Mouse (Mus musculus) embryonic stem cell, embryonic (primary cell): Measurements from ENCODE around the gene Cilp2.

Source experiments
- CTCF ChIA-PET, 4 experiments: fragments of 300-600 bp in 2 of 4; fragments of 350-600 bp in 2 of 4; sonication (Branson Sonifier 250); formaldehyde crosslinking; loops; one replicate each; lab custom pipeline; 2022; ENCODE audit warnings: inconsistent platforms in 2 of 4; lab: Charles Lee
- POLR2A ChIA-PET, 4 experiments: fragments of 300-600 bp in 2 of 4; fragments of 350-600 bp in 2 of 4; sonication (Branson Sonifier 250); formaldehyde crosslinking; loops; one replicate each; lab custom pipeline; 2022; ENCODE audit warnings: antibody characterized with exemption in 4 of 4, inconsistent platforms in 1 of 4; lab: Charles Lee

The Cilp2 gene

DNA sequence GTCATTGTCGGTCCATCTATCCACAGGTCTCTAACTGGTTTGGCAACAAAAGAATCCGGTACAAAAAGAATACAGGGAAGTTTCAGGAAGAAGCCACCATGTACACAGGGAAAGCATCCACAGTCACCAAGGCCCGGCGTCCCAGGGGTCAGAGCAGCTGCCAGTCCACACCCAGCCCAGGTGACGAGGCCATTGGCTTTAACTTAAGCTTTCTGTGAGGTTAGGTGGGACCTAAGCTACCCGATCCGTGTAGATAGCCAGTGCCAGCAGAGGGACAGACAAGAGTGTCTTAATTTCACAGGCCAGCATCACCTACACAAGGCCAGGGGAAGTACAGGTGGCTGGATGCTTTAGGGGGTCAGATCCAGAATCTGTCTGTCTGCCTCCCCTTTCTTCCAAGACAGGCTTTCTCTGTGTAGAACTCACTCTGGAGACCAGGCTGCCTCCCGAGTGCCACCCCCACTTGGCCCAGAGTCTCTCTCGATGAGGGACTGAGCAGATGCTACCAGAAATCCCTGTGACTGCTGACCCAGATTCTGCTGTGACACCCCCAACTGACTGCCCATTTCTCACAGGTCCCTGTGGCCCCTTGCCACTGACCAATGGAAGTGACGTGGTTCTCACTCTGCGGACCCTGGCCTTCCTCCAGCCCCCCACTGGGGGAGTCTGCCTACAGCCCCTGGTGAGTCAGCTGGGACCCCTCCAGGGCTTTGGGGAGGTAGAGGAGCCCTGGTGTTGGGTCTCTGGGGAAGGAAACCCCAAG lies 17.3 kb downstream of the Cilp2 start:
- ChIA-PET CTCF (interaction anchor here in 3 of 4 experiments (0.6 to 1.5 kb wide), 5 partner anchors 19 to 317 kb away, joined by 3 to 5 read pairs (median 3); partner anchors contain the start of gene Zfp868 (in 1 of the 3)), POLR2A (interaction anchor here in 2 of 4 experiments (0.6 to 1.2 kb wide), 4 partner anchors 9 to 35 kb away, joined by 3 read pairs; no protein-coding TSS in a partner anchor)

DNA sequence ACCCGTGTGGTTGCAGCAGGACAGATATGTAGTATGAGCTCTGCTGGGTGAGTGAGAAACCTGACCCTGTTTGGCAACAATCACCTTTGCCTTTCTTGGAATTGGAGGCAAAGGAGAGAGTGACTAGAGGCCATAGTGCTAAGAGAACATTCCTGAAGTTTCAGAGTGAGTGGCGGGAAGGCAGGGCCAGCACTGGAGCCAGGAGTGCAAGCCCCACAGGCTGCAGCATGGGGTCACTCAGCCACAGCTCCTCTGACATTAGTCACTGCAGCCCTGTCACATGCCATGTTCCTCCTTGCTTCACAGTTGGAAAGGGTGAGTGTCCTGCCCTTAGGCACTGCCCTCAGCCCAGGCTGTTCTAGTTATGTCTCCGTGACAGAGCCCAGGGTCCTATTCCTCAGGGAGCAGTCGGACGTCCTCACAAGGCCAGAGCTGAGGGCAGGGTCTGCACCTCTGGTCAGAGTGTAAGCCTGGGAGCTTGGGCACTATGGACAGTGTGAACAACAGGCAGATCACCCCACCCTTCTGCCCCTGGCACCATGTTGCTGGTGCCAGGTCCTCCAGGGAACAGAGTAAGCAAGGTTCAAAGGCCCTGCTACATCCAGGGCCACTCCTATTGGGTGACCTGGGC lies 19.7 kb downstream of the Cilp2 start:
- ChIA-PET POLR2A (interaction anchor here in 2 of 4 experiments (0.8 to 1.4 kb wide), 2 partner anchors 9 to 242 kb away, joined by 3 read pairs; partner anchors contain the start of gene Zfp868 (in 1 of the 2)), CTCF (interaction anchor here in 1 of 4 experiments (1.4 kb wide), 1 partner anchor 243 kb away, joined by 4 read pairs; the partner anchor contains the start of gene Zfp868)

DNA sequence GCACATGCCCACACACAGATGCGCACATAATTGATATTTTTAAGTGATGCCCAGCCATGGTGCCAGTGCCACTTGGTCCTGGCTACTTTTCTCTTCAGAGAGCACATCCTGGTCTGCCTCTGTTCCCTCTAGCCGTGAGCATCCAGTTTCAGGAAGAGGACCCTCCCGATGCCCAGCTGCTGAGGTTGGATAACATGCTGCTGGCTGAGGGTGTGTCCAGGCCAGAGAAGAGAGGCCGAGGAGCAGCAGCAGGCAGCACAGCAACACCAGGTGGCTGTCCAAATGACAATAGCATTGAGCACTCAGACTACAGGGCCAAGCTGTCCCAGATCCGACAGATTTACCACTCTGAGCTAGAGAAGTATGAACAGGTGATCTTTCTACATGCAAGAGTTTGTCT lies 23.3 kb downstream of the Cilp2 start:
- CTCF ChIA-PET = no interaction called here
- POLR2A ChIA-PET = interaction anchor here in 2 of 4 experiments (0.8 to 1.4 kb wide), 3 partner anchors 12 to 239 kb away, joined by 3 to 4 read pairs (median 4); partner anchors contain the start of gene Zfp868 (in 1 of the 2)

DNA sequence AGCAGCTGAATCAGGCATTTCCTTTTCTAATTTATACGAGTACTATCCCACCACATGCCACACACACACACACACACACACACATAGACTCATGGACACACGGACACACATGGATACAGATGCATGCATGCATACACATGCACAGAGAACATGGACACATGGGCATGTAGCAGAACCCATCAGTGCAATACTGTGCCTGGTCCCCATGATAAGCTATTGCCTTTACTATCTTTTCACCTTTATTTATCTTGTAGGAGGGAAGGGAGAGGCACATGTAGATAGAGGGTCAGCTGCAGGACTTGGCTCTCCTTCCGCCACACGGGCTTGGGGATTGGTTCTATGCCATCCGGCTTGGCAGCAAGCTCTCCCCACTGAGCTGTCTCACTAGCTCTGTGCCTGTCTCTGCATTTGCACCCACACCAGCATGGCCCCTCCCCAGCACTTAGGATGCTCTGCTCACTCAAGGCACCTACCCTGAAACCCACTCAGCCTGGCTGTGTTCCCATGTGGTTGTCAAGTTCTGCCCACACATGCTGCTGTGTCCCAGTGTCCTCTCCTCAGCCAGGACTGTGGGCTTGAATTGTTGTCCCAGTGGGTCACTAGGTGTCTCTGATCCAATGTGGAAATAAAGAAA lies 24.0 kb downstream of the Cilp2 start:
- POLR2A ChIA-PET = interaction anchor here in 1 of 4 experiments (0.8 to 1.4 kb wide), 2 partner anchors 11 to 21 kb away, joined by 3 to 4 read pairs; no protein-coding TSS in a partner anchor
- CTCF ChIA-PET = no interaction called here

DNA sequence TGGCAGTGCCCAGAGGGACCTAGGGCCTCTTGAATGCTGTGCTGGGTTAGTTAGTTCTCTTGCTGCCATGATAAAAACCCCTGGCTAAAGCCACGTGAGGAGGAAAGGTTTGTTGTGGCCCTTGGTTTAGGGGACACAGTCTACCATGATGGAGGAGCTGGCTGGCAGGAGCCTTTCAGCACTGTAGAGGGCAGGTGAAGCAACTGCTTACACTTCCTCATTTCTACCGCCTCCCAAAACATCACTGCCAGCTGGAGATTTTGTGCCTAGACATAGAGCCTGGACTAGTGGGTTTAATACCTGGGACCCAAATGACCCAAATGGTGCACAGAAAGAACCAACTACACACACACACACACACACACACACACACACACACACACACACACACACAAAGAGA lies 26.2 kb downstream of the Cilp2 start:
- ChIA-PET POLR2A (interaction anchor here (0.6 to 2.1 kb wide), 20 partner anchors 8 to 582 kb away, joined by 3 to 11 read pairs (median 5); partner anchors contain the start of genes Zfp868 (in 2 of the 4), Lpar2 (in 1 of the 4), Pbx4 (in 1 of the 4) and Zfp963 (in 1 of the 4)), CTCF (interaction anchor here in 3 of 4 experiments (0.6 to 2.2 kb wide), 25 partner anchors 10 to 695 kb away, joined by 3 to 21 read pairs (median 5); partner anchors contain the start of genes Lpar2 (in 3 of the 3), Pbx4 (in 1 of the 3), Zfp868 (in 1 of the 3) and Zfp963 (in 1 of the 3))

DNA sequence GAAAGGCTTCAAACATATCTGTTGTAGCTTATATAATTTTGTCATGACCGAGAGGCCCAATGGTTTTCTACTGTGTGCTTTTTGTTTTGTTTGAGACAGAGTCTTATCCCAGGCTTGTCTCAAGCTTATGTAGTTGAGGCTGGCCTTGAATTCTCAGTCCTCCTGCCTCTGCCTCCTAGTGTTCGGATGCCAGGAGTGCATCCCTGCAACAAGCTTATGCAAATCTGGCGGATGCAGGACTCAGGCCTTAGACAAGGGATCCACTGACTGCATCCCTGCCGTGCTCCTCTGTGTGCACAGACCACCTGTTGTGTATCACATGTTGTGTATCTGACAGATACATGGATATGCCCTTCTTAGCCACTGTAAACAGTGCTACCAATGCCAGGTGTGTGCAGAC lies 26.7 kb downstream of the Cilp2 start:
- ChIA-PET CTCF (interaction anchor here (0.6 to 2.2 kb wide), 30 partner anchors 9 to 536 kb away, joined by 3 to 21 read pairs (median 5); partner anchors contain the start of genes Lpar2 (in 3 of the 4), Pbx4 (in 1 of the 4), Zfp868 (in 1 of the 4) and Zfp963 (in 1 of the 4)), POLR2A (interaction anchor here (0.6 to 2.1 kb wide), 24 partner anchors 9 to 352 kb away, joined by 3 to 11 read pairs (median 4); partner anchors contain the start of genes Zfp868 (in 2 of the 4), Lpar2 (in 1 of the 4), Pbx4 (in 1 of the 4) and Slc25a42 (in 1 of the 4))

DNA sequence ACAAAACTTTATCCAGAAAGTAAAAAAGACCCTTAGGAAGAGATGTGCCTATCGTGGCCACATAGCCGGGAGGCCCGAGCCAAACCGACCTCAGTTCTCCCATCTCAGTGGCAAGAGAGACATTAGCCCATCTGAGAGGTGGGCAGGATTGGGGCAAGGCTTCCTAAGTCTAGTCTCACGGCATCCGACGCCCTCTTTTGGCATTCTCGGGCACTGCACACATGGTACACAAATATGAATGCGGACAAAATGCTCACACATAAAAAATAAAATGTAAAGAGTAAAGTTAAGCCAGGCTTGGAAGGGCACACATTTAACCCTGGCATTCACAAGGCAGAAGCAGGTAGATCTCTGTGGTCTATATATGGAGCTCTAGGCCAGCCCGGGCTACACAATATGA lies 33.6 kb downstream of the Cilp2 start:
- CTCF ChIA-PET = no interaction called here
- POLR2A ChIA-PET = interaction anchor here in 2 of 4 experiments (1.0 to 1.6 kb wide), 4 partner anchors 9 to 33 kb away, joined by 3 to 5 read pairs (median 4); no protein-coding TSS in a partner anchor

DNA sequence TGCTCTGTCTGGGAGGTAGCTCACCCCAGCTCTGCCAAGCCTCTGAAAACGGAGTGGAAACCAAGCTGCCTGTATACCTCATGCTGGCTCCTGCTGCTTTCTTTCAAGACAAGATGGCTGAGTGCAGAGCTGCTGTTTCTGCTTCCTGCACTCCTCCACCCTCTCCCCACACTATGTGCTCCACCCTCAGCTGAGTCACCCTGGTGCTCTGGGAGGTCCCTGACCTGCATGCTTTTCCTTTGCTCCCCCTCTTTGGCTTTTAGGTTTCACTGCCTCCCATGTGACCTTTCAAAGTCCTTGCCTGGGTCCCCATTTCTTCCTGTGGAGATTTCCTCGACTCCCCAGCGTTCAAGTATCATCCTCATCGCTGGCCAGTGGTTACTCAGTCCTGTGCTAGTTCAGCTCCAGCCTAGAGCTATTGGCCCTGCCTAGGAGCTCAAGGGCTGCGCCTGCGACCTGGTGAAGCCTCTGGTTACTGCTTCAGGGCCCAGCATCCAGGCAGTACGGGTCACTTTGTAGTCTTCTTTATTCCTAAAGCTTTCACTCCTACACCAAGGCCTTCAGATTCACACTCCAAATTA lies 36.5 kb downstream of the Cilp2 start:
- ChIA-PET POLR2A (interaction anchor here in 3 of 4 experiments (0.6 to 2.6 kb wide), 46 partner anchors 9 to 762 kb away, joined by 3 to 15 read pairs (median 4); partner anchors contain the start of genes Pbx4 (in 3 of the 3), Zfp868 (in 3 of the 3), Gm20422 (in 2 of the 3) and Lpar2 (in 2 of the 3)), CTCF (interaction anchor here in 3 of 4 experiments (0.5 to 2.0 kb wide), 11 partner anchors 9 to 226 kb away, joined by 3 to 17 read pairs (median 4); partner anchors contain the start of genes Pbx4 (in 1 of the 3) and Zfp868 (in 1 of the 3))

DNA sequence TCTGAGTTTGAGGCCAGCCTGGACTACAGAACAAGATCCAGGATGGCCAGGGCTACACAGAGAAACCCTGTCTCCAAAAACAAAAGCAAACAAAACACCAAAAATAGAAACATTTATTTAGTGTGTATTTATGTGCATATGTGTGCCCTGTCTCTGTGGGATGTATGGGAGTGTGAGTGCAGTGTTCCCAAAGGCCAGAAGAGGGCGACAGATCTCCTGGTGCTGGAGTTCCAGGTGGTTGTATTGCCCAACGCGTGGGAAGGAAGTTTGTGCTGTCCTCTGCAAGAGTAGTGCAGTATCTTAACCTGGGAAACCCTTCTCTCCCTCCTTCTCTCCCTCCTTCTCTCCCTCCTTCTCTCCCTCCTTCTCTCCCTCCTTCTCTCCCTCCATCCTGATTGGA lies 37.6 kb downstream of the Cilp2 start:
- ChIA-PET POLR2A (interaction anchor here in 3 of 4 experiments (0.7 to 6.6 kb wide), 18 partner anchors 11 to 434 kb away, joined by 3 to 73 read pairs (median 5); partner anchors contain the start of genes Pbx4 (in 1 of the 3), Yjefn3 (in 1 of the 3) and Zfp963 (in 1 of the 3)), CTCF (interaction anchor here in 2 of 4 experiments (1.2 to 2.0 kb wide), 2 partner anchors 11 kb away, joined by 10 to 12 read pairs; no protein-coding TSS in a partner anchor)

DNA sequence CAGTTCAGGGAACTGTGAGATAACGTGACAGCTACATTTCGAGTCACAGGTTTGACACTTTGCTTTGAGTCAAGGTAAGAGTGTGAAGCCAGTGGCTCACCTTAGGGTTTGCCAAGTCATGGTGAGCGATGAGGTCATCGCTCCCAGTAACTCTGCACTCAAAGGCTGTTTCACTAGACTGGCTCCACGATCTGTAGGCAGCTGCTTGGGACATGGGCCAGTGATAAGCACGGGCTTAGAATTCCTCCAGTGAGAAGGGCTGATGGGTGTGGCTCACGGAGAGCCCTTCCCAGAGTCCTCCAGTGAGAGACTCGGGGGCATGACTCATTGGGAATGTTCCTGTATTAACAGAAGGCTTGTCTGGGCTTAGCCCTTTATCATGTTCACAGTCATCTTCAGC lies 38.5 kb downstream of the Cilp2 start:
- POLR2A ChIA-PET = interaction anchor here in 3 of 4 experiments (0.6 to 6.6 kb wide), 41 partner anchors 9 to 322 kb away, joined by 3 to 73 read pairs (median 5); partner anchors contain the start of genes Pbx4 (in 3 of the 3), Zfp963 (in 3 of the 3), Lpar2 (in 2 of the 3) and Zfp868 (in 2 of the 3)
- CTCF ChIA-PET = interaction anchor here in 3 of 4 experiments (0.5 to 1.5 kb wide), 9 partner anchors 10 to 1828 kb away, joined by 3 to 4 read pairs (median 3); partner anchors contain the start of genes Homer3 (in 1 of the 3), Lpar2 (in 1 of the 3) and Zfp868 (in 1 of the 3)

DNA sequence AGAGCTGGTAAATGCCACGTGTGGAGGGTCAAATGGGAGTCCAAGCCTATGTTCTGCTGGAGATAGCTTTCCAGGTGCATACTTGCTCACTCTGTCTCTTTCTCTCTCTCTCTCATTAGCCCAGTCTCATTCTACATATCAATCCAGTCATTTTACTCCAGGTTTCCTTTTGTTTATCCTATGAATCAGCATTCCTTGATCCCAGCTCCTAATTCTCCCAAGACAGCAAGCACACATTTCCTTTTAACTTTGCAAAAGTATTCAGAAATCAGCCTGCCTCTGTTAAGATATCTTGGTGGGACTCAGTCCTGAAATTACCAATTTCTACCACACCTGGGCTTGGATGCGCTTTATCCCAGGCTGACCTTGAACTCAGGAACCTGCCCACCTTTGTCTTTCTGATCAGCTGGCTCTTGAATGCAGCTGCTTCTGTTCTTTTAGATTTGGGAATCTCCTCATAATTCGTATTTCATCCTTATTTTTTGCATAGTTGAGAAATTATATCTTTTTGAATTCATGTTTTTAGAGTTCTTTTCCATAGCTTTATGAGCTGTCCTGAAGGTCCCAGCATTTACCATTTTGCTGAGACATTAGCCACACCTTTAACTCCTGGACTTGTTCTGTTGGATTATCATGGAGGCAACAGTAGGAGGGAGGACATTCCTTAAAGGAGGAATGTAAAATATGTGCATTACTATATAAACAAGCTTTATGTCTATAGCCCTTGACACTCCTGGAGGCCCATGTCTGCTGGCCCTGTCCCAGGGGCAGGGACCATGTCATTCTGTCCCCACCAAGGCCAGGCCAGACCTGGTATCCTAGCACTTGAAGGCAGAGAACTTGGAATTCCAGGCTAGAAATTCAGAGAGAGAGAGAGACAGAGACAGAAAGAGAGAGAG lies 40.1 kb downstream of the Cilp2 start:
- CTCF ChIA-PET = interaction anchor here in 1 of 4 experiments (1.2 kb wide), 1 partner anchor 13 kb away, joined by 9 read pairs; no protein-coding TSS in a partner anchor
- POLR2A ChIA-PET = interaction anchor here (0.5 to 6.6 kb wide), 48 partner anchors 7 to 850 kb away, joined by 3 to 73 read pairs (median 4); partner anchors contain the start of genes Zfp868 (in 4 of the 4), Pbx4 (in 3 of the 4), Lpar2 (in 2 of the 4) and Zfp963 (in 2 of the 4)

DNA sequence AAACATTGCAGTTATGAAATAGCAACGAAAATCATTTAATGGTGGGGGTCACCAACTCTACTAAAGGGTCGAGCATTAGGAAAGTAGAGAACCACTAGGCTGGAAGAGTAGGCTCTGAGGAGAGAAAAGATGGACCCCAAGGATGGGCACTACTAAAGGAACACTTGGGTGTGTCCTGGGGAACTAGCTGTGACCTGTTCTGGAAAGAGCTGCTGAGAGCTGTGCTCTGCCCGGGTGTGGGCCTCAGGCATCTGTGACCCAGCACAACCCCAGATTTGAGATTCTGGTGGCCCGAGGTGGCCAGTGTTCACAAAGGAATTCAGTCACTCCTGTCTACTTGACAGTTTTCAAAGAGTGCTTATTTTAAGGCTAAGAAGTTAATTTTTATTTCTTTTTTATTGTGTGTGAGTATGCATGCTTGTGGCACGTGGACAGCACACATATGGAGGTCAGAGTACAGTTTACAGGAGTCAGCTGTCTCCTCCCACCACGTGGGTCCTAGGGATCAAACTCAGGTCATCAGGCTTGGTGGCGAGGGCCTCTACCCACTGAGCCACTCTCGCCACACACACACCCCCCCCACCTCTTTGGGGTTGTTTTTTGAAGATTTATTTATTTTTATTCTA lies 50.3 kb downstream of the Cilp2 start:
- ChIA-PET CTCF (no interaction called here), POLR2A (interaction anchor here in 2 of 4 experiments (1.0 to 1.2 kb wide), 3 partner anchors 12 to 16 kb away, joined by 3 to 4 read pairs (median 4); partner anchors contain the start of gene Lpar2 (in 1 of the 2))

DNA sequence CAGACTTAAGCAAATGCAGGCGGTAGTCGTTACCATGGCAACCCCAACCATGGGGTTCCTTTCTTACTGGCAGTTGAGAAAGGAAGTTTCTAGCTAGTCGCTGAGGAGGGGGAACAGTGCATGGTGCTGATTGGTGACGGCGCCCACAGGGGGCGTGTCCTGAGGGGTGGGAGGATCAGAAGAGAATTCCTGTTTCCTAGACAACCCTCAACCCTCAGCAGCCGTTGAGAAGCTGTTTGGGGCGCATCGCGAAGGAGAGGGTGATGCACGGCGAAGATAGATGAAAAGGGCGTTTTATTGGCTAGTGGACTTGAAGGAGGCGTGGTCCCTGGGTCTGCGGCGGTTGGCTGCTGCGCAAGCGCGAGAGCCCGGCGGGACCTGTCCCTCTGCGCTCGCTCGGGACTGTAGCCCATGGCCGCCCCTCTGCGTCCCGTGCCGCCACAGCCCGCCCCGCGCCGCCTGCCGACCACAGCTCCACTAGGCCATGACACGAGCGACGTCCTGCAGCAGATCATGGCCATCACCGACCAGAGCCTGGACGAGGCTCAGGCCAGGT lies 55.1 kb downstream of the Cilp2 start, which contains the start of gene Pbx4:
Gene Pbx4 (plus strand): TSS at position 194 of the 556 bp plus-strand sequence.
- POLR2A ChIA-PET = interaction anchor here (0.6 to 5.8 kb wide), 49 partner anchors 8 to 504 kb away, joined by 3 to 73 read pairs (median 5); partner anchors contain the start of genes Lpar2 (in 3 of the 4), Zfp868 (in 3 of the 4), Gm20422 (in 2 of the 4) and Gmip (in 2 of the 4)
- CTCF ChIA-PET = interaction anchor here in 3 of 4 experiments (0.6 to 1.7 kb wide), 13 partner anchors 9 to 207 kb away, joined by 3 to 10 read pairs (median 3); partner anchors contain the start of genes Lpar2 (in 3 of the 3) and Zfp868 (in 1 of the 3)
